Mouse (Mus musculus) limb, embryonic 15.5 days (tissue): Measurements from ENCODE around the gene Serpina3f. TPM values are rescaled to one million over a fixed set of nuclear protein-coding genes. Genes with fewer than 3 reads are reported as not detected.

Experiments used
- ATAC-seq: fragments of 200-750 bp; cut with Nextera tagmentation; 2 replicates; pipeline ENCODE4 v1.8.0; 2017; ENCODE audit warnings: low read depth, moderate TSS enrichment; ENCODE audit not compliant: insufficient number of reproducible peaks, low FRiP score, low TSS enrichment
- H3K27ac ChIP-seq: fragments of 300-500 bp; sonication (generic); 2 replicates; pipeline ENCODE4 v1.5.1; 2015; ENCODE audit warnings: moderate library complexity, mild to moderate bottlenecking, inconsistent platforms
- H3K27me3 ChIP-seq: fragments of 300-500 bp; sonication (generic); 2 replicates; pipeline ENCODE4 v1.6.1; 2015; ENCODE audit warnings: inconsistent platforms
- H3K36me3 ChIP-seq: fragments of 300-500 bp; sonication (generic); 2 replicates; pipeline ENCODE4 v1.6.1; 2015; ENCODE audit warnings: inconsistent platforms
- H3K4me1 ChIP-seq: fragments of 300-500 bp; sonication (generic); 2 replicates; pipeline ENCODE4 v1.6.1; 2015; ENCODE audit warnings: inconsistent platforms
- H3K4me2 ChIP-seq: fragments of 300-500 bp; sonication (generic); 2 replicates; pipeline ENCODE4 v1.6.1; 2015; ENCODE audit warnings: mild to moderate bottlenecking, inconsistent platforms
- H3K4me3 ChIP-seq: fragments of 300-500 bp; sonication (generic); 2 replicates; pipeline ENCODE4 v1.5.1; 2015; ENCODE audit warnings: mild to moderate bottlenecking, inconsistent platforms
- H3K9ac ChIP-seq: fragments of 300-500 bp; sonication (generic); 2 replicates; pipeline ENCODE4 v1.6.1; 2015; ENCODE audit warnings: inconsistent platforms
- H3K9me3 ChIP-seq: fragments of 300-500 bp; sonication (generic); 2 replicates; pipeline ENCODE4 v1.6.1; 2016; ENCODE audit warnings: inconsistent platforms
- WGBS: fragments of 180-500 bp; shearing (Covaris S2); methylation state at CpG from one replicate; pipeline ENCODE4 v1.1.7; 2015; 5-methylcytosine and 5-hydroxymethylcytosine counted together
- polyA plus RNA-seq: library from polyadenylated mRNA; unstranded; fragments of >200 nt; fragmentation: Nextera tagmentation; extraction: Ambion mirVana; gene quantifications from 2 replicates; pipeline ENCODE4 v1.2.1, GENCODE M21; 2015

Gene Serpina3f
- polyA plus RNA-seq, 1 experiment from 2014 or later, result not detected

- Histone ChIP-seq H3K4me2 (no peak within 1 kb of the TSS), H3K27ac (no peak within 1 kb of the TSS), H3K9ac (no peak within 1 kb of the TSS), H3K36me3 (no peaks in the 10 kb centered on the region), H3K4me3 (no peak within 1 kb of the TSS), H3K27me3 (no peaks in the 10 kb centered on the region), H3K9me3 (no peaks in the 10 kb centered on the region), H3K4me1 (peaks cover 7% of the 10 kb centered on the region; the same call in 1 of the 2 replicates)
- no peak for ATAC-seq
These were observed 48.5 kb downstream of the Serpina3f start, which contains the start of gene Serpina3i for GRCm38 (mm10) chr12:104262863-104263262. TSS of gene Serpina3i (plus strand) at chr12:104263122.

GRCm38 (mm10) chr12:104266374-104266773 is 52.0 kb downstream of the Serpina3f start:
- Histone ChIP-seq H3K27ac (no peak overlapping the region), H3K27me3 (no peaks in the 10 kb centered on the region), H3K9me3 (no peaks in the 10 kb centered on the region), H3K4me3 (no peak overlapping the region), H3K36me3 (no peaks in the 10 kb centered on the region), H3K4me1 (peaks cover 7% of the 10 kb centered on the region; the same call in 1 of the 2 replicates), H3K4me2 (no peak overlapping the region), H3K9ac (no peak overlapping the region)
- WGBS, result 80% methylated on average over 3 of the region's 3 CpGs
- ATAC-seq, result no peak

Other genes with a start within 250 kb of the Serpina3f start
- not detected in 2 replicates for gene Serpina11, start 224.6 kb upstream of the Serpina3f start, polyA plus RNA-seq
- 0.24 and 0.51 TPM in 2 replicates for gene Serpina9, start 200.8 kb upstream of the Serpina3f start, polyA plus RNA-seq
- 0.31 and 1.4 TPM in 2 replicates for gene Serpina12, start 170.1 kb upstream of the Serpina3f start, polyA plus RNA-seq
- gene Serpina5, start 113.4 kb upstream of the Serpina3f start, polyA plus RNA-seq, result not detected in 2 replicates
- gene Serpina3a, start 101.8 kb upstream of the Serpina3f start, polyA plus RNA-seq, result not detected in 2 replicates
- gene Serpina3b, start 86.5 kb upstream of the Serpina3f start, polyA plus RNA-seq, result 0.27 and 0.35 TPM in 2 replicates
- gene Serpina3c, start 60.7 kb upstream of the Serpina3f start, polyA plus RNA-seq, result 0.09 TPM in 1 of 2 replicates, not detected in the other
- gene Serpina3g, start 21.7 kb downstream of the Serpina3f start, polyA plus RNA-seq, result 0.65 and 0.98 TPM in 2 replicates
- gene Serpina3i, start 48.6 kb downstream of the Serpina3f start, polyA plus RNA-seq, result 1.1 and 2.9 TPM in 2 replicates
- gene Serpina3j, start 100.0 kb downstream of the Serpina3f start, polyA plus RNA-seq, result 3.6 and 6.2 TPM in 2 replicates
- gene Serpina3k, start 123.9 kb downstream of the Serpina3f start, polyA plus RNA-seq, result not detected in 2 replicates
- gene Serpina3m, start 123.9 kb downstream of the Serpina3f start, polyA plus RNA-seq, result not detected in 2 replicates
- 0.95 and 1.3 TPM in 2 replicates for gene Serpina3n, start 192.2 kb downstream of the Serpina3f start, polyA plus RNA-seq